Mouse (Mus musculus): Measurements from ENCODE around the gene Junb. TPM values are rescaled to one million over a fixed set of nuclear protein-coding genes. Genes with fewer than 3 reads are reported as not detected.
A peak's percentile ranks its signal among the peaks of the same experiment; 100 is the strongest.

The Junb gene
- polyA plus RNA-seq, 1 experiment from 2014 or later: 4.5 TPM

GRCm38 (mm10) chr8:84949753-84950152, 28.8 kb downstream of the Junb start:
- Histone ChIP-seq H3K4me2 (no peak overlapping the region), H3K9ac (ENCODE audit: low read length) (no peak overlapping the region)

GRCm38 (mm10) chr8:84947241-84947545, 31.3 kb downstream of the Junb start:
- Histone ChIP-seq H3K36me3 (ENCODE audit: control insufficient read depth, insufficient read depth, low read length) (no peaks in the 10 kb centered on the region), H3K27ac (ENCODE audit: low read depth, low read length) (no peak overlapping the region), H3K9me3 (ENCODE audit: control insufficient read depth, low read length) (no peaks in the 10 kb centered on the region), H3K4me1 (ENCODE audit: control insufficient read depth, insufficient read depth, low read length) (peaks cover 23% of the 10 kb centered on the region), H3K9ac (ENCODE audit: low read length) (no peak overlapping the region), H3K4me2 (no peak overlapping the region), H3K27me3 (ENCODE audit: control insufficient read depth, insufficient read depth, low read length) (peaks cover 46% of the 10 kb centered on the region), H3K4me3 (ENCODE audit: low read depth, low read length) (no peak overlapping the region)
- 15% methylated on average over 9 of the region's 9 CpGs for WGBS
- ATAC-seq (ENCODE audit: low FRiP score) (no peak), DNase-seq (ENCODE audit: low spot score, missing footprints) (no peak)

More at GRCm38 (mm10) chr8:84949753-84950152, 28.8 kb downstream of the Junb start:
- Histone ChIP-seq H3K27me3 (ENCODE audit: control insufficient read depth, insufficient read depth, low read length) (peaks cover 31% of the 10 kb centered on the region), H3K4me3 (ENCODE audit: low read depth, low read length) (no peak overlapping the region), H3K9me3 (ENCODE audit: control insufficient read depth, low read length) (no peaks in the 10 kb centered on the region), H3K36me3 (ENCODE audit: control insufficient read depth, insufficient read depth, low read length) (no peaks in the 10 kb centered on the region), H3K4me1 (ENCODE audit: control insufficient read depth, insufficient read depth, low read length) (peaks cover 18% of the 10 kb centered on the region; the same call in 1 of the 2 replicates), H3K27ac (ENCODE audit: low read depth, low read length) (no peak overlapping the region)
- 17% methylated on average over 12 of the region's 12 CpGs for WGBS
- ATAC-seq (ENCODE audit: low FRiP score): no peak
- peak; percentile 73 for DNase-seq (ENCODE audit: low spot score, missing footprints)

- Histone ChIP-seq H3K27ac (ENCODE audit: low read depth, low read length) (no peak within 1 kb of the TSS), H3K9ac (ENCODE audit: low read length) (peak within 1 kb of the TSS; percentile 62), H3K4me1 (ENCODE audit: control insufficient read depth, insufficient read depth, low read length) (peaks cover 23% of the 10 kb centered on the region), H3K4me2 (peak within 1 kb of the TSS; percentile 92), H3K9me3 (ENCODE audit: control insufficient read depth, low read length) (no peaks in the 10 kb centered on the region), H3K4me3 (ENCODE audit: low read depth, low read length) (peak within 1 kb of the TSS; percentile 57), H3K27me3 (ENCODE audit: control insufficient read depth, insufficient read depth, low read length) (peaks cover 46% of the 10 kb centered on the region), H3K36me3 (ENCODE audit: control insufficient read depth, insufficient read depth, low read length) (no peaks in the 10 kb centered on the region)
- 9% methylated on average over 17 of the region's 17 CpGs for WGBS
- ATAC-seq (ENCODE audit: low FRiP score) (0 out of 2 replicates have a peak, but pooled peaks have one; percentile 27), DNase-seq (ENCODE audit: low spot score, missing footprints) (peak; percentile 91)
Observed at GRCm38 (mm10) chr8:84946528-84947240, 31.8 kb downstream of the Junb start, which contains the start of gene Rtbdn. Rtbdn (plus strand) TSS chr8:84946991.

DNA sequence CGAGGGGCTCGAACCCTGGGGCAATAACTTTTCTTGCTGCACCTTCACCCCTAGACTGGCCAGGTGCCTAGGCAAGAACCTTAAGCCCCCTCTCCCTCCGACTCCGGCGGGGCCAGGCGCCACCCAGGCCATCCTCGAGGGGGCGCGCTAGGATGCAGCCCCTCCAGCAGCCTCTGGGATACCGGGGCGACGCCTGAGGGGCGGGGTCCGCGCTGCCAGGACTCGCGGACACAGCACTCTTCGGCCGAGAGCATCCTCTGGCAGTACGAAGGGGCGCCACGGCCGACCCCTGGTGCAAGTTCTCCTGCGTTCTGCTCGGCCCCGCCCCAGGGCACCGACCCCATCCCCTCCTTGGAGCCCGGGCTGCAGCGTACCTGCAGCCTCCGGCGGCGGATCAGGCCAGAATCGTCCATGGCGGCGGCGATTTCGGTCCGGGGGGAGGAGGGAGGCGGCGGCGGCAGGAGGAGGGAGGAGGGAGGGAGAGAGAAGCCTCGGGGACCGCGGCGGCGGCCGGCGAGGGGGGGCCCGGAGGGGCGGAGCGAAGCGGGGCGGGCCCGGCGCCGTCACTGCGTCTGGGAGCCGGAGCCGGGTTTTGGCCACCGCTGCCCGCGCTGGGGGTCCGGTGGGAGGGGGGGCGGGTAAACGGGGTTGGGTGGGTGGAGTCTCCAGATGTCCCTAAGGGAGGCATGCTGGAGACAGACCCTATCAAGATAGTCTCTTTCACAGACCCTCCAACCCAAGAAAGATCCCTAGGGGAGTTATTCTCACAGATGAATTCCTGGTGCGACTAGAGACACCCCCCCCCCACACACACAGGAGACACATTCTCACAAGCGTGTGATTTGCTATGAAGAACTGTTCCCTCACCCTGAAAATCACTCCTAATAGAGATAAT, 32.6 kb downstream of the Junb start:
- DNase-seq (ENCODE audit: low spot score, missing footprints) (peak; percentile 97), ATAC-seq (ENCODE audit: low FRiP score) (peak; percentile 73)
- H3K4me1 ChIP-seq (ENCODE audit: control insufficient read depth, insufficient read depth, low read length): peaks cover 23% of the 10 kb centered on the region
- H3K9ac ChIP-seq (ENCODE audit: low read length): peak overlapping the region; percentile 62
- WGBS: 0% methylated on average over 46 of the region's 67 CpGs
- H3K27ac ChIP-seq (ENCODE audit: low read depth, low read length): no peak overlapping the region
- H3K4me2 ChIP-seq: peak overlapping the region; percentile 92
- no peaks in the 10 kb centered on the region for H3K9me3 ChIP-seq (ENCODE audit: control insufficient read depth, low read length)
- H3K36me3 ChIP-seq (ENCODE audit: control insufficient read depth, insufficient read depth, low read length): no peaks in the 10 kb centered on the region
- H3K4me3 ChIP-seq (ENCODE audit: low read depth, low read length): peak overlapping the region; percentile 57
- peaks cover 46% of the 10 kb centered on the region for H3K27me3 ChIP-seq (ENCODE audit: control insufficient read depth, insufficient read depth, low read length)

GRCm38 (mm10) chr8:84945235-84945632, 33.3 kb downstream of the Junb start:
- DNase-seq (ENCODE audit: low spot score, missing footprints) (no peak), ATAC-seq (ENCODE audit: low FRiP score) (peak; percentile 56)
- Histone ChIP-seq H3K27me3 (ENCODE audit: control insufficient read depth, insufficient read depth, low read length) (peaks cover 40% of the 10 kb centered on the region), H3K9ac (ENCODE audit: low read length) (no peak overlapping the region), H3K9me3 (ENCODE audit: control insufficient read depth, low read length) (no peaks in the 10 kb centered on the region), H3K4me1 (ENCODE audit: control insufficient read depth, insufficient read depth, low read length) (peaks cover 23% of the 10 kb centered on the region), H3K4me2 (peak overlapping the region; percentile 92), H3K27ac (ENCODE audit: low read depth, low read length) (no peak overlapping the region), H3K36me3 (ENCODE audit: control insufficient read depth, insufficient read depth, low read length) (no peaks in the 10 kb centered on the region), H3K4me3 (ENCODE audit: low read depth, low read length) (peak overlapping the region; percentile 57; the same call in 1 of the 2 replicates)
- 4% methylated on average over 11 of the region's 11 CpGs for WGBS

- Histone ChIP-seq H3K4me2 (peak overlapping the region; percentile 92), H3K4me1 (ENCODE audit: control insufficient read depth, insufficient read depth, low read length) (peaks cover 23% of the 10 kb centered on the region), H3K9ac (ENCODE audit: low read length) (no peak overlapping the region), H3K9me3 (ENCODE audit: control insufficient read depth, low read length) (no peaks in the 10 kb centered on the region), H3K27ac (ENCODE audit: low read depth, low read length) (no peak overlapping the region), H3K27me3 (ENCODE audit: control insufficient read depth, insufficient read depth, low read length) (peaks cover 37% of the 10 kb centered on the region), H3K36me3 (ENCODE audit: control insufficient read depth, insufficient read depth, low read length) (no peaks in the 10 kb centered on the region), H3K4me3 (ENCODE audit: low read depth, low read length) (peak overlapping the region; percentile 14; the same call in 1 of the 2 replicates)
- DNase-seq (ENCODE audit: low spot score, missing footprints) (peak; percentile 92), ATAC-seq (ENCODE audit: low FRiP score) (peak; percentile 51; the same call in 1 of the 2 replicates)
- WGBS: 2% methylated on average over 26 of the region's 26 CpGs
Observed at GRCm38 (mm10) chr8:84944478-84945160, 33.9 kb downstream of the Junb start.

DNA sequence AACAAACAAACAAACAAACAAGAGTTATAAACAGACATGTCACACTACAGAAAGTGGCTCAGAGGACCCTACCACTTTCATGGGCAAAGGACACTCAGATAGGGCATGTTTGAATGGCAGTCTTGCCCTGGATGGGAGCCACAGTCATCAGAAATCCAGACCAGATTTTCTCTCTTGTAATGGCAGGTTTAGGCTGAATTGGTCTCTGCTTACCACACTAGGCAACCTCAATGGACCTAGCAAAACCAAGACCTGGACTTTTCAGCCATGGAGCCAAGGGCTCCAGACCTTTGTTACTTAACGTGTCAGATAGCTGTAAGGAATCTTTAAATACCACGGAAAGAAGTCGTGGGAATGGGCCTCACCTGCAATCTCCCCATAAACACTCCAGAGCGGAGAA, 34.8 kb downstream of the Junb start:
- Histone ChIP-seq H3K4me3 (ENCODE audit: low read depth, low read length) (no peak overlapping the region), H3K4me1 (ENCODE audit: control insufficient read depth, insufficient read depth, low read length) (peaks cover 23% of the 10 kb centered on the region), H3K27me3 (ENCODE audit: control insufficient read depth, insufficient read depth, low read length) (peaks cover 37% of the 10 kb centered on the region), H3K36me3 (ENCODE audit: control insufficient read depth, insufficient read depth, low read length) (no peaks in the 10 kb centered on the region), H3K27ac (ENCODE audit: low read depth, low read length) (no peak overlapping the region), H3K9ac (ENCODE audit: low read length) (no peak overlapping the region), H3K9me3 (ENCODE audit: control insufficient read depth, low read length) (no peaks in the 10 kb centered on the region), H3K4me2 (no peak overlapping the region)
- WGBS: 18% methylated on average over 4 of the region's 4 CpGs
- peak; percentile 81 for DNase-seq (ENCODE audit: low spot score, missing footprints)
- no peak for ATAC-seq (ENCODE audit: low FRiP score)

- no peaks in the 10 kb centered on the region for H3K9me3 ChIP-seq (ENCODE audit: control insufficient read depth, low read length)
- no peak overlapping the region for H3K9ac ChIP-seq (ENCODE audit: low read length)
- H3K36me3 ChIP-seq (ENCODE audit: control insufficient read depth, insufficient read depth, low read length): no peaks in the 10 kb centered on the region
- peaks cover 30% of the 10 kb centered on the region for H3K27me3 ChIP-seq (ENCODE audit: control insufficient read depth, insufficient read depth, low read length)
- DNase-seq (ENCODE audit: low spot score, missing footprints): no peak
- no peak overlapping the region for H3K27ac ChIP-seq (ENCODE audit: low read depth, low read length)
- ATAC-seq (ENCODE audit: low FRiP score): no peak
- peak overlapping the region; percentile 65; the same call in 1 of the 2 replicates for H3K4me3 ChIP-seq (ENCODE audit: low read depth, low read length)
- peak overlapping the region; percentile 95 for H3K4me2 ChIP-seq
- 63% methylated on average over 13 of the region's 13 CpGs for WGBS
- H3K4me1 ChIP-seq (ENCODE audit: control insufficient read depth, insufficient read depth, low read length): peaks cover 29% of the 10 kb centered on the region
Observed at GRCm38 (mm10) chr8:84937620-84938485, 40.7 kb downstream of the Junb start.

All from midbrain, embryonic 11.5 days (tissue).